Mouse (Mus musculus) stomach, embryonic 15.5 days (tissue): ENCODE data around the gene Polr2i. TPM values are rescaled to one million over a fixed set of nuclear protein-coding genes. Genes with fewer than 3 reads are reported as not detected.
A peak's percentile ranks its signal among the peaks of the same experiment; 100 is the strongest.

ENCODE experiments used
- ATAC-seq: fragments of 200-750 bp; cut with Nextera tagmentation; 2 replicates; pipeline ENCODE4 v1.8.0; 2017; ENCODE audit warnings: low read depth, moderate number of reproducible peaks, moderate TSS enrichment; ENCODE audit not compliant: insufficient read depth, low FRiP score
- H3K27ac ChIP-seq: fragments of 300-500 bp; sonication (generic); 2 replicates; pipeline ENCODE4 v1.5.1; 2015; ENCODE audit warnings: mild to moderate bottlenecking, inconsistent platforms
- H3K27me3 ChIP-seq: fragments of 300-500 bp; sonication (generic); replicated peaks from 2 replicates; pipeline ENCODE4 v1.6.1; 2015; ENCODE audit warnings: inconsistent platforms
- H3K36me3 ChIP-seq: fragments of 300-500 bp; sonication (generic); 2 replicates; pipeline ENCODE4 v1.6.1; 2015; ENCODE audit warnings: inconsistent platforms
- H3K4me1 ChIP-seq: fragments of 300-500 bp; sonication (generic); 2 replicates; pipeline ENCODE4 v1.6.1; 2015; ENCODE audit warnings: inconsistent platforms
- H3K4me2 ChIP-seq: fragments of 300-500 bp; sonication (generic); 2 replicates; pipeline ENCODE4 v1.6.1; 2015; ENCODE audit warnings: mild to moderate bottlenecking, inconsistent platforms
- H3K4me3 ChIP-seq: fragments of 300-500 bp; sonication (generic); replicated peaks from 2 replicates; pipeline ENCODE4 v1.5.1; 2015; ENCODE audit warnings: inconsistent platforms
- H3K9ac ChIP-seq: fragments of 300-500 bp; sonication (generic); 2 replicates; pipeline ENCODE4 v1.6.1; 2015; ENCODE audit warnings: inconsistent platforms
- H3K9me3 ChIP-seq: fragments of 300-500 bp; sonication (generic); 2 replicates; pipeline ENCODE4 v1.6.1; 2016; ENCODE audit warnings: inconsistent platforms
- WGBS: fragments of 180-500 bp; shearing (Covaris S2); methylation state at CpG from one replicate; pipeline ENCODE4 v1.1.7; 2015; 5-methylcytosine and 5-hydroxymethylcytosine counted together
- polyA plus RNA-seq: library from polyadenylated mRNA; unstranded; fragments of >200 nt; fragmentation: Nextera tagmentation; extraction: Ambion mirVana; gene quantifications from 2 replicates; pipeline ENCODE4 v1.2.1, GENCODE M21; 2015

Gene Polr2i
- polyA plus RNA-seq, 1 experiment from 2014 or later: 139 TPM

DNA sequence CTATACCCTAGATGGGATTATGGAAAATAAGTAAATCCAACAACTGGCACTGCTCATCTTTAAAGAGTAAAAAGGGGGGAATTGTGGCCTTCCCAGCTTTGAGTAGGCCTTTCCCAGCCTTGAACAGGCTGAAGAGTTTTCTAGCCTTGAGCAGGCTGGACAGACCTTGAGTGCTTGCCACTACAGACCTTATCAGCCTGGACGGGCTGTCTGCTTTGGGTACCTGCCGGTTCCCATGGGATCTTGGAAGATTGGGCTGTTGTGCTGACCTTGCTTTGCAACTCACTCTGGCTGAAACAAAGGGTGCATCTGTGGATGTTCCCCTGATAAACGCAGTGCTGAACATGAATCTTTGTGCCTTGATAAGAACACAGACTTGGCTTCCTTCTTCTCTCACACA is 17.9 kb upstream of the Polr2i start:
- peaks cover under 1% of the 10 kb centered on the region; the same call in 1 of the 2 replicates for H3K4me1 ChIP-seq
- H3K4me3 ChIP-seq: no peak overlapping the region
- no peaks in the 10 kb centered on the region for H3K36me3 ChIP-seq
- no peak overlapping the region for H3K27ac ChIP-seq
- H3K27me3 ChIP-seq: no peaks in the 10 kb centered on the region
- H3K4me2 ChIP-seq: no peak overlapping the region
- ATAC-seq: no peak
- 78% methylated on average over 3 of the region's 3 CpGs for WGBS
- no peaks in the 10 kb centered on the region for H3K9me3 ChIP-seq
- H3K9ac ChIP-seq: no peak overlapping the region

DNA sequence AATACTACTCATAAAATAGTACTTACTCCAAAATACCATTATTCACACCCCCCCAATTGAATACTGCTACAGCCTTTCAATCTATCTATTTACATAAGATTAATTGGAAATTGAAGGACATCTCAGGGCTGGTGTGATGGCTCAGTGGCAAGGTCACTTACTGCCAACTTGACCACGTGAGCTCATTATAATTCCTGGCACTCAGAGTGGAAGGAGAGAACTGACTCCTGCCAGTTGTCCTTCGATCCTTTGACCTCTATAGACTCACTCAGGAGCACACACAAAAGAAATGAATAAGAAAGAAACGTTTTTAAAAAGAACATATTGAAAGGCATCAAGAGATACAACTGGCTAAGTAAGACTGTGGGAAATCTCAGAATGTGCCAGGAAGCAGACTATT is 15.9 kb upstream of the Polr2i start:
- H3K9me3 ChIP-seq: no peaks in the 10 kb centered on the region
- H3K27ac ChIP-seq: no peak overlapping the region
- no peak overlapping the region for H3K9ac ChIP-seq
- H3K4me1 ChIP-seq: peaks cover 9% of the 10 kb centered on the region; the same call in 1 of the 2 replicates
- no peaks in the 10 kb centered on the region for H3K27me3 ChIP-seq
- H3K4me2 ChIP-seq: no peak overlapping the region
- ATAC-seq: no peak
- no peaks in the 10 kb centered on the region for H3K36me3 ChIP-seq
- H3K4me3 ChIP-seq: no peak overlapping the region
- 84% methylated on average over 3 of the region's 3 CpGs for WGBS

DNA sequence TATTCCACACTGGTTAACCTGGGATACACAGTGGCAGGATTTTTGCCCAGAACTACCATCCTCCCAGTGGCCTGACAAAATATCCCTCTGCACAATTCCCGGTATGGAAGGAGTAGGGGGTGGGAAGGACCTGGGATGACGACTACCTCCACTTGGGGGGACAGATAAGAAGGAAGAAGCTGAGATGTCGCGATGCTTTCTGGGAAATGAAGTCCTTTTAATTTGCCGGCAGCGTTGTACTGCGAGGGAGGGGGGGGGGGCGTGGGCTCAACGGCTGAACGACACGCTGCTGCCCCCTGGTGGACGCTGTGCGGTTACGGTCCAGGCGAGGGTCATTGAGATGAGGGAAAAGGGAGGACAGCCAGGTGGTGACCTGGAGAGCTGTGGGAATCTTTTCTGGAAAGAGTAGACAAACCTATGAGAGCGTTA is 15.0 kb upstream of the Polr2i start:
- 0 out of 2 replicates have a peak overlapping the region, but pooled peaks have one; percentile 5 for H3K4me3 ChIP-seq
- WGBS: 0% methylated on average over 16 of the region's 16 CpGs
- H3K27me3 ChIP-seq: no peaks in the 10 kb centered on the region
- no peak overlapping the region for H3K9ac ChIP-seq
- peaks cover 9% of the 10 kb centered on the region; the same call in 1 of the 2 replicates for H3K4me1 ChIP-seq
- H3K9me3 ChIP-seq: no peaks in the 10 kb centered on the region
- peak; percentile 37 for ATAC-seq
- H3K27ac ChIP-seq: no peak overlapping the region
- H3K36me3 ChIP-seq: no peaks in the 10 kb centered on the region
- H3K4me2 ChIP-seq: peak overlapping the region; percentile 39

DNA sequence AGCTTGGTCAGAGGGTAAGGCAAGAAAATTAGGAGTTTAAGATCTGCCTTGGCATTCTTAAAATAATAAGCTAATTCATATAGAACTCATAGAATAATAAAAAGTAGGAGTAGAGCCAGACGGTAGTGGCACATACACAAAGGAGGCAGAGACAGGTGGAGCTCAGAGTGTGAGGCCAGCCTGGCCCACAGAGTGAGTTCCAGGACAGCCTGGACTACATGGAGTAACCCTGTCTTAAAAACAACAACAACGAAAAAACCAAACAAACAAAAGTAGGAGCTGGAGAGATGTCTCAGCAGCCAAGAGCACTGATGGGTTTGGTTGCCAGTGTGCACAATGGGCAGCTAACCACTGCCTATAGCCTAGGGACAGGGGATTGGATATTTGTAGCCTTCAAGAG is 14.5 kb upstream of the Polr2i start:
- no peak for ATAC-seq
- H3K27me3 ChIP-seq: no peaks in the 10 kb centered on the region
- H3K9ac ChIP-seq: no peak overlapping the region
- H3K4me3 ChIP-seq: no peak overlapping the region
- no peaks in the 10 kb centered on the region for H3K9me3 ChIP-seq
- 62% methylated on average over 2 of the region's 2 CpGs for WGBS
- H3K4me1 ChIP-seq: peaks cover 9% of the 10 kb centered on the region; the same call in 1 of the 2 replicates
- H3K4me2 ChIP-seq: no peak overlapping the region
- no peaks in the 10 kb centered on the region for H3K36me3 ChIP-seq
- no peak overlapping the region for H3K27ac ChIP-seq

DNA sequence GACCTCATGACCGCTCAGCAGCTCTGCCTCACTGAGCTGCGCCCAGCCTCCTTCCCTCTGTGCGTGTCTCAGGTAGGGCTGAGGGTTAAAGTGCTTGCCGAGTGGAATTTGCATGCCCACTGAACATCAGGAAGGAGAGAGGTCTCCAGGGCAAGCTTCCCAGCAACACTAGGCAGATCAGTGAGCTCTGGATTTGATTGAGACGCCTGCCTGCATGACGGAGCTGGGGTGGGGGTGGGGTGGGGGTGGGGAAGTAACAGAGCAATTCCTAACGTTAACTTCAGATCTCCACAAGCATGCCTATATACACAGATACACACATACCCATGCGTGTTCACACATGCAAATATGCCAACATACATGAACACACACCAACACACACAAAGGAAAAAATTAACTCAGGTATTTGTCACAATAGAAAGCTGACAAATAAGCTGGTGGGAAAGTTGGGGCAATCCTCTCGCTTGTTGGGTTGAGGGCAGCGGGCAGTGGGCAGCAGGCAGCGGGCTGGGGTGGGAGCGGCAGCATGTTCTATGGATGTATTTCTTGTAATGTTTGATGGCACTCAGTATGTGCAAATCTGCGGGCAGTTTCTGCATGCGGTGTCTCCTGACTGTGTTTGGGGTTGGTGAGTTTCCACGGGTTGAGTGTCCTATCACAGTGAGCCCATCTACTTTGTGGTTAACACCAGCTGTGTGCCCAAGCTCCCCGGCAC is 12.3 kb upstream of the Polr2i start:
- Histone ChIP-seq H3K36me3 (peaks cover 9% of the 10 kb centered on the region), H3K9ac (peak overlapping the region; percentile 29), H3K4me2 (peak overlapping the region; percentile 91), H3K27ac (peak overlapping the region; percentile 31; the same call in 1 of the 2 replicates), H3K4me3 (peak overlapping the region; percentile 46), H3K4me1 (peaks cover 9% of the 10 kb centered on the region; the same call in 1 of the 2 replicates), H3K27me3 (no peaks in the 10 kb centered on the region), H3K9me3 (no peaks in the 10 kb centered on the region)
- WGBS: 3% methylated on average over 16 of the region's 16 CpGs
- ATAC-seq: peak; percentile 53; the same call in 1 of the 2 replicates

DNA sequence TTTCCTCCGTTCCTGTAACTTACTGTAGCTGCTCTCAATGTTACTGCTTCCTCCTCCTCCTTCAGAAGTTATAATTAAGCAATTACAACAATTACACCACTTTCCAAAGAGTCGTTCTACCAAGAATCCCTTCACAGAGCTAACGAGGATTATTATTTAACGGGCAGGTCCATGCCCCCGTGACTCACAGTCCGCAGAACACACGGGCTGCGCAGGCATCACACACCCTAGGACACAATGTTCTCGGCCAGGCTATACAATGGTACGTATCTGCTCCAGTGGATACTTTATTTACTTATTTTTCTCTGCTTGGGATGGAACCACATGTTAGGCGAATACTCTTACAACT is 11.8 kb upstream of the Polr2i start:
- Histone ChIP-seq H3K4me2 (peak overlapping the region; percentile 91), H3K9ac (peak overlapping the region; percentile 29; the same call in 1 of the 2 replicates), H3K36me3 (peaks cover 9% of the 10 kb centered on the region), H3K4me3 (peak overlapping the region; percentile 46), H3K4me1 (peaks cover 9% of the 10 kb centered on the region; the same call in 1 of the 2 replicates), H3K9me3 (no peaks in the 10 kb centered on the region), H3K27me3 (no peaks in the 10 kb centered on the region), H3K27ac (peak overlapping the region; percentile 31; the same call in 1 of the 2 replicates)
- WGBS: 20% methylated on average over 11 of the region's 11 CpGs
- ATAC-seq: 0 out of 2 replicates have a peak, but pooled peaks have one; percentile 48

DNA sequence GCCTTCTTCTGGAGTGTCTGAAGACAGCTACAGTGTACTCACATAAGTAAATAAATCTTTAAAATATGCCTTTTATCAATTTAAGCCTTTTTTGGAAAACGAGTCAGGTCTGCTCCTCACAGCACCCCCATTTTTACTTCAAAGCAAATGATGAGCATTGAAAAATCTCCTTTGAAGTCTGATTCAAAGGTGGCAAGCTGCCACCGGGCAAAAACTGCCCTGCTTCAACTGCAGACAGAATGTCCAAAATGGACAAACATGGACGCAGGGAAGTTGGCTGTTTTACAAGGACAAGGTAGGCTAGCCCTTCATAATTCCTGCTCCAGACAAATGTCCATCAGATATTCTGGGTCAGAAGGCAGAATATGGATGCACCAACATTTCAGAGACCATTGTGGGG is 10.3 kb upstream of the Polr2i start:
- no peak overlapping the region for H3K4me3 ChIP-seq
- no peak for ATAC-seq
- no peaks in the 10 kb centered on the region for H3K9me3 ChIP-seq
- no peak overlapping the region for H3K9ac ChIP-seq
- no peak overlapping the region for H3K27ac ChIP-seq
- peaks cover 20% of the 10 kb centered on the region for H3K36me3 ChIP-seq
- peaks cover 9% of the 10 kb centered on the region; the same call in 1 of the 2 replicates for H3K4me1 ChIP-seq
- no peak overlapping the region for H3K4me2 ChIP-seq
- no peaks in the 10 kb centered on the region for H3K27me3 ChIP-seq
- 78% methylated on average over 3 of the region's 3 CpGs for WGBS

DNA sequence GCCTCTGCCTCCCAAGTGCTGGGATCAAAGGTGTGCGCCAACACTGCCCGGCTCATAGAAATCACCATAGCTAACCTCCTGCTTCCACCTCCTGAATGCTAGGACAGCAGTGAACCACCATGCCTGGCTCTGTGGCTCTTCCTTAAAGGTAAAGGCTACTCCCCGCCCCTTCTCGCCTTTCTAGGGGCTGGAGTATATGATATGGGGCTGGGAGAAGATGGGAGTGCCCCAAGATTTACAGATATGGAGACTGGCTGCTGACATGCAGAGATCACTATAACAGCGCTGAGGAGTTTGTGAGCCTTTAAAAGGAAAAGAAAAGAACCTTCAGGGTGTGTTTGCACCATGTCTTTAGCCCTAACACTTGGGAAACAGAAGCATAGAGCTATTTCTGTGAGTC is 9.5 kb upstream of the Polr2i start:
- H3K4me3 ChIP-seq: no peak overlapping the region
- no peak for ATAC-seq
- peaks cover 20% of the 10 kb centered on the region for H3K36me3 ChIP-seq
- whole genome bisulfite sequencing: 94% methylated on average over 5 of the region's 5 CpGs
- no peak overlapping the region for H3K9ac ChIP-seq
- no peaks in the 10 kb centered on the region for H3K9me3 ChIP-seq
- no peak overlapping the region for H3K4me2 ChIP-seq
- H3K27ac ChIP-seq: no peak overlapping the region
- H3K27me3 ChIP-seq: no peaks in the 10 kb centered on the region
- H3K4me1 ChIP-seq: peaks cover 9% of the 10 kb centered on the region; the same call in 1 of the 2 replicates

DNA sequence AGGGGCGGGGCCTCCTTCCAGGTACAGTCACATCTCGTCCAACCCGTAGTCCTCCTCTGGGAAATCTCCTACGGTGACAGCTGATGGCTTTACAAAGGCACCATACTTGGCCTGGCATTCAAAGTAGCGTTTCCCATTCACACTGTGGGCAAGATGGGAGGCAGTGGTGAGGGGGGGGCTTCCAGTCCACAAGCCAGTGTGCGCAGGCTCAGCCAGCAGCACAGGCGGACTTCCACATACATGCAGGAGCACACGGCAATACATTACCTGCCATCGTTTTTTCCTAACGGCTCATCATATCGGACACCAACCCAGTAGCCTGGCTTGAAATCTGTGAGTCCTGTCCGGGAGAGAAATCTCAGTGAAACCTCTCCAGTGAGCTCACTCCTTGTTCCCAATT is 7.5 kb upstream of the Polr2i start:
- no peak for ATAC-seq
- 90% methylated on average over 12 of the region's 12 CpGs for WGBS

DNA sequence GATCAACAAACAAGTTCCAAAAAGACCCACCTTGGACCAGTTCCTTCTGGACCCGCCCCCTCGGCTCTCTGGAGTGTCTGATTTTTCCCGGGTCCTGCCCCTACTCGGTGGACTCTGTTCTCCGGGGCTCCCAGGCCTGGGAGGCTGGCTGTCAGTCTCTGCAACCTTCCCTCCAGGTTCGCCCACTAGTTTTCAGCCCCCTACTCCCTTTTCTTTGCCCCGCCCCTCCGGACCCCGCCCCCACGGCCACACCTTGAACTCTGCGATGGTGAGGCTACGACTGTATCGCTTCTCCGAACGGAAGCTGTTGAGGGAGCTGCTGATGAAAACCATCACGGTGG is 450 bp upstream of the Polr2i start:
- H3K4me1 ChIP-seq: peaks cover 16% of the 10 kb centered on the region
- peak overlapping the region; percentile 37 for H3K9ac ChIP-seq
- H3K4me3 ChIP-seq: peak overlapping the region; percentile 55
- H3K4me2 ChIP-seq: peak overlapping the region; percentile 81
- 1% methylated on average over 16 of the region's 16 CpGs for WGBS
- ATAC-seq: no peak; the same call in none of the 2 replicates
- peaks cover 14% of the 10 kb centered on the region for H3K36me3 ChIP-seq
- H3K27ac ChIP-seq: peak overlapping the region; percentile 7; the same call in 1 of the 2 replicates
- H3K27me3 ChIP-seq: no peaks in the 10 kb centered on the region
- H3K9me3 ChIP-seq: no peaks in the 10 kb centered on the region

More for the DNA sequence above, 7.5 kb upstream of the Polr2i start:
- Histone ChIP-seq H3K27ac (no peak overlapping the region), H3K9ac (no peak overlapping the region), H3K4me3 (no peak overlapping the region), H3K4me2 (no peak overlapping the region), H3K9me3 (no peaks in the 10 kb centered on the region), H3K36me3 (peaks cover 22% of the 10 kb centered on the region), H3K27me3 (no peaks in the 10 kb centered on the region), H3K4me1 (peaks cover 5% of the 10 kb centered on the region; the same call in 1 of the 2 replicates)

DNA sequence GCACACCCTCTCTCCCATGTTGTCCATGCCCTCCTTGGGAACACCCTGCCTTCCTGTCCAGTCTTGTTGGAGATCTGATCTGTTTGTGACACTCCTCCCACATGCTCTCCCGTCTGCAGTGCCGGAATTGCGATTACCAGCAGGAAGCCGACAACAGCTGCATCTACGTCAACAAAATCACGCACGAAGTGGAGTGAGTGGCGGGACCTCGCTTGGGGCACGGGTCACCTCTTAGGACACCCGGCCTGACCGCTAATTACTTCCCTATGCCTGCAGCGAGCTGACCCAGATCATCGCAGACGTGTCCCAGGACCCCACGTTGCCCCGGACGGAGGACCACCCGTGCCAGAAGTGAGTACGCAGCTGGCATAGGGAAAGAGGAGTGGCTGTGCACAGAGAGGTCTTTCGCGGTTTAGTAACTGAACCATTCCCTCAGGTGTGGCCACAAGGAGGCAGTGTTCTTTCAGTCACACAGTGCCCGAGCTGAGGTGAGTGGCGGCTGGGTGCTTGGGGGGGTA is 942 bp downstream of the Polr2i start:
- 4% methylated on average over 24 of the region's 24 CpGs for WGBS
- Histone ChIP-seq H3K9ac (peak overlapping the region; percentile 51), H3K4me3 (peak overlapping the region; percentile 55), H3K4me2 (peak overlapping the region; percentile 86), H3K27ac (peak overlapping the region; percentile 97), H3K4me1 (peaks cover 16% of the 10 kb centered on the region), H3K36me3 (peaks cover 12% of the 10 kb centered on the region), H3K27me3 (no peaks in the 10 kb centered on the region), H3K9me3 (no peaks in the 10 kb centered on the region)
- ATAC-seq: peak; percentile 3; the same call in 1 of the 2 replicates

DNA sequence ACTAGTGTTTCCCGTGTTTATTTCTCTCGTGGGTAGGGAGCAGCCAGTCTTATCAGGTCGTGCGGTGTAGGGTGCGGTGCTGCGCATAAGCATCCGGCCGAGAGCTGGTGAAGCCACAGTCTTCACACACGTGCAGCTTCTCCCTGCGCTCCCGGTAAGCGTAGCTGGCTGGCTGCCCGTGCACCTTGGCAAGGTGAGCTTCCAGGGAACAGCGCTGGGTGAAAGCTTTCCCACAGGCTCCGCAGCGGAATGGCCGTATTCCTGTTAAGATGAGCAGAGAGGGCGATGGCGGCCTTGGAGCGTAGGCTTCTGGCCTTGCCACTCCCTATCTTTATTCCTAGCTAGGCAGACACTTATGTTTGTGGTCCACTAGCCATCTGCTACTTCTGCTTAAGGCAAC is 1.6 kb downstream of the Polr2i start:
- peaks cover 12% of the 10 kb centered on the region for H3K36me3 ChIP-seq
- H3K27ac ChIP-seq: no peak overlapping the region
- no peak overlapping the region for H3K9ac ChIP-seq
- ATAC-seq: no peak
- peaks cover 16% of the 10 kb centered on the region for H3K4me1 ChIP-seq
- H3K9me3 ChIP-seq: no peaks in the 10 kb centered on the region
- no peaks in the 10 kb centered on the region for H3K27me3 ChIP-seq
- no peak overlapping the region for H3K4me3 ChIP-seq
- H3K4me2 ChIP-seq: peak overlapping the region; percentile 86
- 88% methylated on average over 20 of the region's 20 CpGs for WGBS
